Mouse (Mus musculus): ENCODE results near the gene Pcdh20.

DNA sequence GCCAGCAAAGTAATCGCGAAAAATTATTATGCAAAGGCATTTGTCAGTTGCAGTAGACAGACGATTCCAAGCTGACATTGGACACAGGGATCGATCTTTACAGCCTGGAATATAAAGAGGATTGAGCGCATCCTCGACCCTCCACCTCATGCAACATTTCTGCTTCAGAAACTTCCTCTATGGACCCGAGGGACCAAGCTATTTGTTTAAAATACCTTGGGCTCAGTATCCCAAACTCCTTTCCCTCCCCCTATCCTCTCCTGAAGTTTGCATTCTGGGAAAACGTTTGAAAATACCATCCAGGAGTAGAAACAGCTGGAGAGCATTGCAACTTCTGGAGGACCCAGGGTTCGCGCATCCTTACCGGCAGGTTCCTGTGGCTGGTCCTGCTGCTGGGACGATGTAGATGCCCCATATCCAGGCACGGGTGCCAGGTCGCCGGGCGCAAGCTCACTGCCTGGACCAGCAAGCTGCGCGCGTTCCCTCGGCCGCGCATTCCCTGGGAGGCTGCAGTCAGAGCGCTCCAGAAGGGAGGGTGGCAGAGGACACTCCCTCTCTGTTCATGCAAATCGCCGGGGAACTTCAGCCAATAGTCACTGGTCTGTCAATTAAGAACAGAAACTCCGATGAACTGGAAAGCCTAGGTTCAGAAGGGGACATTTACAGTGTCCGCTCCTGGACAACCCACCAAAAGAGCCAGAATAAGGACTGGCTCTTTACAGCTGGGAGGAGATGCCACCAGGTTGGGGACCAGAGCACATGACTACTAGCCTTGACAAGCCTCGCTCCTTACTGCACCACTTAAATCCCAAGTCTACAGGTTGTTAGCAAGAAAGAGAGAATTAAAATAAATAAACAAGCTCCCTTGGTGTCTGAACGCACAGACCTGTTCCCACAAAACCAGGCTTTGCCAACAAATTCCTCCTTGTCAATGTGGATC, at the start of gene Pcdh20:
- TF ChIP-seq CTCF (conservative IDR thresholded peaks at IDR 0.05 in 1 of 2, IDR thresholded peaks at IDR 0.05 in 1 of 2; ENCODE audit: low read depth in 2 of 2, low read length in 2 of 2) (no peak), ZC3H11A (IDR thresholded peaks at IDR 0.05; ENCODE audit: low read depth, low read length) (no peak), TCF12 (IDR thresholded peaks at IDR 0.05; ENCODE audit: low read depth, low read length) (no peak), ELF1 (IDR thresholded peaks at IDR 0.05; ENCODE audit: low read depth, low read length) (no peak), ZKSCAN1 (IDR thresholded peaks at IDR 0.05; ENCODE audit: borderline replicate concordance, low read depth, low read length) (no peak), CHD2 (IDR thresholded peaks at IDR 0.05; ENCODE audit: low read length) (no peak), UBTF (IDR thresholded peaks at IDR 0.05; ENCODE audit: low read depth, low read length) (no peak), E2F4 (IDR thresholded peaks at IDR 0.05; ENCODE audit: insufficient replicate concordance, low read depth, low read length) (no peak)
